ENCODE assay signal across 8 mouse cellular contexts in the genomic region with DNA sequence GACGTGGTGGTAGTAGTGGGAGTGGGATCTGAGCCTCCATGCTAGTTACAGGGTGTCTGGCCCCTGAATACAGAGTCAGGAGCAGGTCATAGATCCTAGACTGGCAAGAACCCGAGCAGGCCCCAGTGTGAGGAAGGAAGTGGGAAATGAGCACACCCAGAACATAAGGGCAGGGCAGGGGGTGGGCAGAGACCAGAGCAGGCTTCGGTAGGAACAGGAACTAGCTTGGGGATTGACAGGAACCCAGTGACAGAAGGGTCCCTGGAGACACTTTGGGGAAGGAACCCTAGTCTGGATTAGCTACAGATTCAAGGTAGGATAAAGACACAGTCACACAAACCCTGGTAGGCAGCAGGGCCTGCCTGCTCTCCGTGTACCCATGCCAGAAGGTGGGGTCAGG. TPM values are rescaled to one million over a fixed set of nuclear protein-coding genes. Genes with fewer than 3 reads are reported as not detected.
A peak's percentile ranks its signal among the peaks of the same experiment; 100 is the strongest.
DNase-seq lines count a peak whose midpoint lies in the region; ATAC-seq lines count a peak whose summit lies in the region.

No protein-coding gene starts in this region.

- H3K27ac ChIP-seq in forebrain, embryonic 15.5 days (replicated peaks) = peak overlapping the region; percentile 93
- H3K27ac ChIP-seq in intestine, embryonic 14.5 days (ENCODE audit: low read depth) = peak overlapping the region; percentile 43
- H3K27ac ChIP-seq in liver, embryonic 15.5 days (replicated peaks) = peak overlapping the region; percentile 53
- H3K27ac ChIP-seq in neural tube, embryonic 12.5 days = peak overlapping the region; percentile 87

- DNase-seq in thymus, postnatal 14 days = peak; percentile 21
- DNase-seq in thymus, postnatal 36 days = no peak
- DNase-seq in intestine, embryonic 14.5 days (ENCODE audit: low spot score) = no peak
- DNase-seq in layer of hippocampus, adult 8-10 months (ENCODE audit: low spot score in 2 of 2) = no peak
- no peak for DNase-seq in cerebellum, postnatal 25 days

- no peaks in the 10 kb centered on the region for H3K27me3 ChIP-seq in forebrain, embryonic 15.5 days
- H3K27me3 ChIP-seq in intestine, embryonic 14.5 days (replicated peaks; ENCODE audit: control insufficient read depth, insufficient read depth, low read length) = no peaks in the 10 kb centered on the region
- H3K27me3 ChIP-seq in liver, embryonic 15.5 days = peaks cover 21% of the 10 kb centered on the region
- no peaks in the 10 kb centered on the region for H3K27me3 ChIP-seq in neural tube, embryonic 12.5 days (replicated peaks)

- H3K4me1 ChIP-seq in forebrain, embryonic 15.5 days = peaks cover 40% of the 10 kb centered on the region
- H3K4me1 ChIP-seq in intestine, embryonic 14.5 days (replicated peaks; ENCODE audit: control insufficient read depth, insufficient read depth, low read length) = peaks cover 21% of the 10 kb centered on the region
- H3K4me1 ChIP-seq in liver, embryonic 15.5 days (replicated peaks) = peaks cover 53% of the 10 kb centered on the region
- peaks cover 34% of the 10 kb centered on the region for H3K4me1 ChIP-seq in neural tube, embryonic 12.5 days

- ATAC-seq in forebrain, embryonic 15.5 days (replicated peaks) = no peak
- no peak for ATAC-seq in intestine, embryonic 14.5 days (replicated peaks; ENCODE audit: low FRiP score, low TSS enrichment, low read depth)
- ATAC-seq in liver, embryonic 15.5 days (ENCODE audit: insufficient read depth) = no peak
- no peak for ATAC-seq in neural tube, embryonic 12.5 days (ENCODE audit: low FRiP score, low read depth)

- peak overlapping the region; percentile 55 for H3K9ac ChIP-seq in forebrain, embryonic 15.5 days (replicated peaks)
- no peak overlapping the region for H3K9ac ChIP-seq in intestine, embryonic 14.5 days (ENCODE audit: low read length)
- no peak overlapping the region for H3K9ac ChIP-seq in liver, embryonic 15.5 days
- peak overlapping the region; percentile 61 for H3K9ac ChIP-seq in neural tube, embryonic 12.5 days

- H3K4me2 ChIP-seq in forebrain, embryonic 15.5 days (replicated peaks) = peak overlapping the region; percentile 81
- H3K4me2 ChIP-seq in intestine, embryonic 14.5 days (ENCODE audit: low read length) = peak overlapping the region; percentile 68
- peak overlapping the region; percentile 87 for H3K4me2 ChIP-seq in liver, embryonic 15.5 days
- peak overlapping the region; percentile 84 for H3K4me2 ChIP-seq in neural tube, embryonic 12.5 days (replicated peaks)

- H3K9me3 ChIP-seq in forebrain, embryonic 15.5 days = no peaks in the 10 kb centered on the region
- H3K9me3 ChIP-seq in intestine, embryonic 14.5 days (ENCODE audit: control insufficient read depth, low read length) = no peaks in the 10 kb centered on the region
- no peaks in the 10 kb centered on the region for H3K9me3 ChIP-seq in liver, embryonic 15.5 days (replicated peaks)
- no peaks in the 10 kb centered on the region for H3K9me3 ChIP-seq in neural tube, embryonic 12.5 days

- H3K36me3 ChIP-seq in forebrain, embryonic 15.5 days = no peaks in the 10 kb centered on the region
- H3K36me3 ChIP-seq in intestine, embryonic 14.5 days (ENCODE audit: control insufficient read depth, insufficient read depth, low read length) = no peaks in the 10 kb centered on the region
- H3K36me3 ChIP-seq in liver, embryonic 15.5 days (replicated peaks) = no peaks in the 10 kb centered on the region
- no peaks in the 10 kb centered on the region for H3K36me3 ChIP-seq in neural tube, embryonic 12.5 days

- 3% methylated on average over 4 of the region's 4 CpGs for WGBS in forebrain, embryonic 15.5 days
- 20% methylated on average over 4 of the region's 4 CpGs for WGBS in intestine, embryonic 14.5 days
- 12% methylated on average over 4 of the region's 4 CpGs for WGBS in liver, embryonic 15.5 days (ENCODE audit: insufficient replicate concordance)
- 5% methylated on average over 4 of the region's 4 CpGs for WGBS in neural tube, embryonic 12.5 days

- H3K4me3 ChIP-seq in forebrain, embryonic 15.5 days = peak overlapping the region; percentile 71
- H3K4me3 ChIP-seq in intestine, embryonic 14.5 days (ENCODE audit: low read depth, low read length) = peak overlapping the region; percentile 51; the same call in 1 of the 2 replicates
- peak overlapping the region; percentile 62 for H3K4me3 ChIP-seq in liver, embryonic 15.5 days (replicated peaks)
- peak overlapping the region; percentile 54 for H3K4me3 ChIP-seq in neural tube, embryonic 12.5 days

RNA-seq across cellular contexts. Expression of a gene that starts 1.3 kb away (rescaled TPM):
- 44.8 and 45.3 TPM in 2 replicates for polyA plus RNA-seq in forebrain, embryonic 15.5 days (2015; fragmentation: Nextera tagmentation; extraction: Ambion mirVana)
- polyA plus RNA-seq in intestine, embryonic 14.5 days (2014; fragmentation: Nextera tagmentation; extraction: Ambion mirVana) = 5.1 and 7.1 TPM in 2 replicates
- polyA plus RNA-seq in liver, embryonic 15.5 days (2015; fragmentation: Nextera tagmentation; extraction: Ambion mirVana) = 41.2 and 51.3 TPM in 2 replicates
- 33.8 and 36.2 TPM in 2 replicates for polyA plus RNA-seq in neural tube, embryonic 12.5 days (2016; fragmentation: Nextera tagmentation; extraction: Ambion mirVana)
- total RNA-seq in layer of hippocampus, adult 8-10 months (2022) = 10 to 100 TPM; 39.8 to 46.0 (median 42.9) TPM

RNA-seq across cellular contexts. Expression of a gene that starts 13.2 kb away (rescaled TPM):
- polyA plus RNA-seq in forebrain, embryonic 15.5 days (2015; fragmentation: Nextera tagmentation; extraction: Ambion mirVana) = 259 and 263 TPM in 2 replicates
- polyA plus RNA-seq in intestine, embryonic 14.5 days (2014; fragmentation: Nextera tagmentation; extraction: Ambion mirVana) = 332 and 361 TPM in 2 replicates
- polyA plus RNA-seq in liver, embryonic 15.5 days (2015; fragmentation: Nextera tagmentation; extraction: Ambion mirVana) = 187 and 204 TPM in 2 replicates
- 251 and 257 TPM in 2 replicates for polyA plus RNA-seq in neural tube, embryonic 12.5 days (2016; fragmentation: Nextera tagmentation; extraction: Ambion mirVana)
- 100 to 1,000 TPM in 2 of 4 experiments, 10 to 100 TPM in 2; 97.9 to 106 (median 100) TPM for total RNA-seq in layer of hippocampus, adult 8-10 months (2022)

RNA-seq across cellular contexts. Expression of a gene that starts 14.1 kb away (rescaled TPM):
- polyA plus RNA-seq in forebrain, embryonic 15.5 days (2015; fragmentation: Nextera tagmentation; extraction: Ambion mirVana) = 17.9 and 18.7 TPM in 2 replicates
- 10.0 and 10.2 TPM in 2 replicates for polyA plus RNA-seq in intestine, embryonic 14.5 days (2014; fragmentation: Nextera tagmentation; extraction: Ambion mirVana)
- polyA plus RNA-seq in liver, embryonic 15.5 days (2015; fragmentation: Nextera tagmentation; extraction: Ambion mirVana) = 0.40 and 0.45 TPM in 2 replicates
- polyA plus RNA-seq in neural tube, embryonic 12.5 days (2016; fragmentation: Nextera tagmentation; extraction: Ambion mirVana) = 19.1 and 22.4 TPM in 2 replicates
- total RNA-seq in layer of hippocampus, adult 8-10 months (2022) = 10 to 100 TPM; 38.3 to 56.8 (median 44.9) TPM

RNA-seq across cellular contexts. Expression of a gene that starts 19.1 kb away (rescaled TPM):
- polyA plus RNA-seq in forebrain, embryonic 15.5 days (2015; fragmentation: Nextera tagmentation; extraction: Ambion mirVana) = 23.2 and 23.8 TPM in 2 replicates
- polyA plus RNA-seq in intestine, embryonic 14.5 days (2014; fragmentation: Nextera tagmentation; extraction: Ambion mirVana) = 21.7 and 22.6 TPM in 2 replicates
- polyA plus RNA-seq in liver, embryonic 15.5 days (2015; fragmentation: Nextera tagmentation; extraction: Ambion mirVana) = 14.8 and 15.1 TPM in 2 replicates
- 24.5 and 25.2 TPM in 2 replicates for polyA plus RNA-seq in neural tube, embryonic 12.5 days (2016; fragmentation: Nextera tagmentation; extraction: Ambion mirVana)
- 10 to 100 TPM; 24.1 to 37.2 (median 28.9) TPM for total RNA-seq in layer of hippocampus, adult 8-10 months (2022)

RNA-seq across cellular contexts. Expression of a gene that starts 34.4 kb away (rescaled TPM):
- polyA plus RNA-seq in forebrain, embryonic 15.5 days (2015; fragmentation: Nextera tagmentation; extraction: Ambion mirVana) = 28.1 and 29.9 TPM in 2 replicates
- polyA plus RNA-seq in intestine, embryonic 14.5 days (2014; fragmentation: Nextera tagmentation; extraction: Ambion mirVana) = 16.6 and 17.8 TPM in 2 replicates
- polyA plus RNA-seq in liver, embryonic 15.5 days (2015; fragmentation: Nextera tagmentation; extraction: Ambion mirVana) = 10.4 TPM in 2 replicates
- polyA plus RNA-seq in neural tube, embryonic 12.5 days (2016; fragmentation: Nextera tagmentation; extraction: Ambion mirVana) = 17.4 and 20.9 TPM in 2 replicates
- total RNA-seq in layer of hippocampus, adult 8-10 months (2022) = 10 to 100 TPM; 14.0 to 17.1 (median 15.5) TPM

Comparison
In these comparisons a context has a peak if more than half of its experiments do, and no peak if none do; other contexts are left out.
1. H3K27ac ChIP-seq: peak in every context shown above with its lines; median percentile 93 in forebrain, embryonic 15.5 days; 87 in neural tube, embryonic 12.5 days; 53 in liver, embryonic 15.5 days; 43 in intestine, embryonic 14.5 days.
2. H3K9ac ChIP-seq: peak in forebrain, embryonic 15.5 days (single experiment) and neural tube, embryonic 12.5 days (single experiment); none in intestine, embryonic 14.5 days (single experiment) and liver, embryonic 15.5 days (single experiment).
3. Peak in every context shown above with its lines, with median percentiles within 50 percentile points of each other: H3K4me2 ChIP-seq and H3K4me3 ChIP-seq.